7 mouse cellular contexts compared by ENCODE assay signal in the genomic region with DNA sequence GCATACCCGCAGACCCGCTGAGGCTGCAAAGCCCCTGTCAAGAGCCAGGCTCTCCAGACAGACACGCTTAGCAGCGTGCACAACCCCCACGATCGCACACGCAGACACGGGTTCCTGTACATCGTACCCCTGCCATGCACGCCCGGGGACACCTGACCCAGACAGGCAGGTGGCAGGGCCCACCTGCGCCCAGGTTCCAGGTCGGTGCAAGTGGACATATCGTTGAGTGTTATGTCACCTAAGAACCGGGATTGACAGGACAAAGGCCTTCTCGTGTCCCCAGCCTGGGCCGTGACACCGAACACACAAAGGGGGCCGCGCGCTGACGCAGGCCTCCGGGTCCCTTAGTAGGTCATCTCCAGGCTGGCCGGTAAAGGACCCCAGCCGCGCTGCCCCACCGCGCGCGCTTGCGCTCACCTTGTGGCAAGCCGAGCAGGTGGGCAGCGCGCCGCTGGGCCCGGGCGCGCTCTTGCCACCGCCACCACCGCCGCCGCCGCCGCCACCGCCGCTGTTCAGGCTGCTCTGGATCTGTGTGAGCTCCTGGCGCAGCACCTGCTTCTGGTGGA. TPM values are rescaled to one million over a fixed set of nuclear protein-coding genes. Genes with fewer than 3 reads are reported as not detected.
DNase-seq lines count a peak whose midpoint lies in the region; ATAC-seq and TF ChIP-seq lines count a peak whose summit lies in the region.

No protein-coding gene starts in this region.

- no peak for TF ChIP-seq CTCF in lung, adult 2 months (IDR thresholded peaks at IDR 0.05; ENCODE audit: insufficient read depth, low read length)

- H3K4me3 ChIP-seq in lung, adult 2 months (replicated peaks; ENCODE audit: extremely low read depth, low read depth, low read length): peak overlapping the region; percentile 78
- peak overlapping the region; percentile 80 for H3K4me3 ChIP-seq in embryonic facial prominence, embryonic 11.5 days (ENCODE audit: low read depth, low read length)
- H3K4me3 ChIP-seq in hindbrain, embryonic 10.5 days: peak overlapping the region; percentile 89
- H3K4me3 ChIP-seq in midbrain, embryonic 12.5 days: peak overlapping the region; percentile 94

- H3K27me3 ChIP-seq in embryonic facial prominence, embryonic 11.5 days (ENCODE audit: control insufficient read depth, insufficient read depth, low read length): no peaks in the 10 kb centered on the region
- peaks cover 6% of the 10 kb centered on the region; the same call in 1 of the 2 replicates for H3K27me3 ChIP-seq in hindbrain, embryonic 10.5 days (ENCODE audit: insufficient read depth, poor library complexity, severe bottlenecking)
- H3K27me3 ChIP-seq in midbrain, embryonic 12.5 days: no peaks in the 10 kb centered on the region

- H3K27ac ChIP-seq in embryonic facial prominence, embryonic 11.5 days (replicated peaks; ENCODE audit: low read depth, low read length): no peak overlapping the region
- peak overlapping the region; percentile 86 for H3K27ac ChIP-seq in hindbrain, embryonic 10.5 days
- H3K27ac ChIP-seq in midbrain, embryonic 12.5 days (replicated peaks): peak overlapping the region; percentile 66

- peak overlapping the region; percentile 98 for H3K4me2 ChIP-seq in embryonic facial prominence, embryonic 11.5 days (ENCODE audit: low read depth, low read length)
- peak overlapping the region; percentile 99 for H3K4me2 ChIP-seq in midbrain, embryonic 12.5 days (replicated peaks)

- no peak for TF ChIP-seq POLR2A in lung, adult 2 months (IDR thresholded peaks at IDR 0.05; ENCODE audit: borderline replicate concordance, extremely low read depth, low read depth, low read length)

- no peak for DNase-seq in lung, adult 2 months
- no peak for DNase-seq in lung, postnatal 36 days
- peak; percentile 19 for DNase-seq in embryonic facial prominence, embryonic 11.5 days (ENCODE audit: low spot score)
- DNase-seq in hindbrain, embryonic 10.5 days (ENCODE audit: low spot score): peak; percentile 15
- DNase-seq in urinary bladder, postnatal 4 days (ENCODE audit: low spot score in 2 of 2): no peak
- DNase-seq in layer of hippocampus, adult 11-12 months (ENCODE audit: low spot score): no peak

- no peaks in the 10 kb centered on the region for H3K36me3 ChIP-seq in embryonic facial prominence, embryonic 11.5 days (replicated peaks; ENCODE audit: control insufficient read depth, insufficient read depth, low read depth, low read length)
- H3K36me3 ChIP-seq in hindbrain, embryonic 10.5 days: peaks cover 18% of the 10 kb centered on the region
- peaks cover 7% of the 10 kb centered on the region; the same call in 1 of the 2 replicates for H3K36me3 ChIP-seq in midbrain, embryonic 12.5 days

- H3K9me3 ChIP-seq in embryonic facial prominence, embryonic 11.5 days (replicated peaks; ENCODE audit: control insufficient read depth, low read length): no peaks in the 10 kb centered on the region
- H3K9me3 ChIP-seq in hindbrain, embryonic 10.5 days: no peaks in the 10 kb centered on the region
- no peaks in the 10 kb centered on the region for H3K9me3 ChIP-seq in midbrain, embryonic 12.5 days

- peak overlapping the region; percentile 72 for H3K9ac ChIP-seq in embryonic facial prominence, embryonic 11.5 days (replicated peaks; ENCODE audit: low read length)
- peak overlapping the region; percentile 85 for H3K9ac ChIP-seq in midbrain, embryonic 12.5 days (replicated peaks)

- 10% methylated on average over 42 of the region's 47 CpGs for WGBS in lung, adult 2 months
- WGBS in embryonic facial prominence, embryonic 11.5 days: 14% methylated on average over 47 of the region's 47 CpGs
- WGBS in hindbrain, embryonic 10.5 days: 14% methylated on average over 47 of the region's 47 CpGs
- 12% methylated on average over 47 of the region's 47 CpGs for WGBS in midbrain, embryonic 12.5 days

- H3K4me1 ChIP-seq in lung, adult 2 months (ENCODE audit: control insufficient read depth, insufficient read depth, low read length): peaks cover 19% of the 10 kb centered on the region
- H3K4me1 ChIP-seq in embryonic facial prominence, embryonic 11.5 days (ENCODE audit: control insufficient read depth, insufficient read depth, low read length): peaks cover 19% of the 10 kb centered on the region
- H3K4me1 ChIP-seq in hindbrain, embryonic 10.5 days (replicated peaks): peaks cover 73% of the 10 kb centered on the region
- peaks cover 60% of the 10 kb centered on the region for H3K4me1 ChIP-seq in midbrain, embryonic 12.5 days

- ATAC-seq in embryonic facial prominence, embryonic 11.5 days (replicated peaks; ENCODE audit: insufficient number of reproducible peaks, low FRiP score, low TSS enrichment, low read depth): no peak
- no peak for ATAC-seq in midbrain, embryonic 12.5 days (ENCODE audit: low FRiP score, low read depth)

RNA-seq across cellular contexts. Expression of a gene that starts 1.3 kb away (rescaled TPM):
- 40.8 and 50.9 TPM in 2 replicates for polyA plus RNA-seq in lung, adult 2 months (2012; rRNA removed)
- 17.4 and 19.7 TPM in 2 replicates for polyA plus RNA-seq in embryonic facial prominence, embryonic 11.5 days (2014; fragmentation: Nextera tagmentation; extraction: Ambion mirVana)
- 14.6 and 17.3 TPM in 2 replicates for polyA plus RNA-seq in hindbrain, embryonic 10.5 days (2016; fragmentation: Nextera tagmentation; extraction: Ambion mirVana)
- polyA plus RNA-seq in midbrain, embryonic 12.5 days (2016; fragmentation: Nextera tagmentation; extraction: Ambion mirVana): 27.7 TPM in 2 replicates

Comparison
In these comparisons a context has a peak if more than half of its experiments do, and no peak if none do; other contexts are left out.
1. DNase-seq: peak in embryonic facial prominence, embryonic 11.5 days (single experiment) and hindbrain, embryonic 10.5 days (single experiment); none in lung, adult 2 months (single experiment), lung, postnatal 36 days (single experiment), urinary bladder, postnatal 4 days (0 of 2) and layer of hippocampus, adult 11-12 months (single experiment).
2. Peak in every context shown above with its lines, with median percentiles within 50 percentile points of each other: H3K4me3 ChIP-seq.